Mouse (Mus musculus) spleen, adult 12 weeks (tissue): ENCODE measurements at regions not wholly inside any gene's neighbourhood (a gene's known extent, or its start where the extent isn't known, plus 50 kb on each side); places are given as distances from the start of the nearest gene placed in this dataset.
"Not testable (repeated sequence)": the region's sequence is repeated elsewhere in the genome, so short reads cannot be mapped to it uniquely, and the experiment has no call there.

Experiments
- DNase-seq: peaks from one replicate; pipeline ENCODE4 v3.0.0; 2022; ENCODE audit warnings: low spot score

GRCm38 (mm10) chr5:75407686-75408085 is 167.0 kb upstream of the Kit start:
- no peak for DNase-seq

DNA sequence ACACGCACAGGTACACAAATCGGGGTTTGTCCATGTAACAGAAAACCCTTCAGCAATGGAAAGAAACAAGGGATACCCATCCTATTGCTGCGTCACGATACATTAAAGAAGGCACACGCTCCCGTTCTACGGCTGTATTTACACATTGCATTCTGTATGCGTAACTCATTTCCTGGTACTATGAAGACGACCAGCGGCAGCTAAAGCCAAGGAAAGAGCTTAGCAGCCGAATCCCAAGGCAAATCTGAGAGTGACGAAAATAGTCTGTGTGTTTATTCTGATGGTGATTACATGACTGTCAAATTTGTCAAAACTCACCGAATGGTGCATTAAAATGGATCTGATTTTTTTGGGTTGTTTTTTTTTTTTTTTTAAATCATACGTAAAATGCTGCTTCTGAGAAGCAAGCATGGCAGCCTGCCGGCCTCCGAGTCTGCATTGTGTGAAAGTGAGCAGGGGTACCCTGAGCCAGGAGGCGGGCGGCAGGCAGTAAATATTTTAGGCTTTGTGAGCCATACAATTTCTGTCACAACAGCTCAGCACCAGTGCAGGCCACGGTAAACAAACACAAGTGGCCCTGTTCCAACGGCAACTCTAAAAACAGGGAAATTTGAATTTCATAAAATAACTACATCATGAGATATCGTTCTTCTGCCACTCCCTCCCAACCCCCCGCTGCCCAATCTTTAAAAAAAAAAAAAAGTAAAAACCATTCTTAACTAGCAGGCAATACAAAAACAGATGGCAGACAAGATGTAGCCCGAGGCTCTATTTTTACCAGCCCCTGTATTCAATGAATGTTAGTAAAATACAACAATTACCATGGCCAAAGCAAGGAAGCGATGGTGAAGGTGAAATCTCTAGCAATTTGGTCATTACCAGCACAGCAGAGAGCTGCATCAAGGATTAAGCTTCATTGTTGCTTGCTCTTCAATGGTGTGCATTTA is 164.2 kb upstream of the Kit start:
- no peak for DNase-seq

GRCm38 (mm10) chr5:75419282-75419681 is 155.4 kb upstream of the Kit start:
- DNase-seq: not testable (repeated sequence)

DNA sequence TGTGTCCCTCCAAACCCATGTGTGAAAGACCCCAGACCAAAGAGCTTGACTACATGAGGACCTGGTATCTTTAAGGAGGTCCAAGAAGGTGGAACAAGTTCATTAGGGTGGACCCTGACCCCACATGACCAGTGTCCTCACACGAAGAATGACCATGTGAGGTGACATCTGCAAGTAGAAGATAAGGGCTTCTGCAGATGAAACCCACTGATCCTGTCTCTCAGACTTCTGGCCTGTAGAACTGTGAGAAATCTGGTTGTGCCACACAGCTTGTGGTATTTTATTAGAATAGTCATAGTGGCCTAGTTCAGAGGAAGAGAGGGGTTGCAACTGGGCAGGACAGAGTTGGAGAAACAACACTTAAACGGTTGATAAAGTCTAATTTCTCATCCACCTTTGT is 141.8 kb upstream of the Kit start:
- no peak for DNase-seq

GRCm38 (mm10) chr5:75437924-75438323 is 136.8 kb upstream of the Kit start:
- no peak for DNase-seq

DNA sequence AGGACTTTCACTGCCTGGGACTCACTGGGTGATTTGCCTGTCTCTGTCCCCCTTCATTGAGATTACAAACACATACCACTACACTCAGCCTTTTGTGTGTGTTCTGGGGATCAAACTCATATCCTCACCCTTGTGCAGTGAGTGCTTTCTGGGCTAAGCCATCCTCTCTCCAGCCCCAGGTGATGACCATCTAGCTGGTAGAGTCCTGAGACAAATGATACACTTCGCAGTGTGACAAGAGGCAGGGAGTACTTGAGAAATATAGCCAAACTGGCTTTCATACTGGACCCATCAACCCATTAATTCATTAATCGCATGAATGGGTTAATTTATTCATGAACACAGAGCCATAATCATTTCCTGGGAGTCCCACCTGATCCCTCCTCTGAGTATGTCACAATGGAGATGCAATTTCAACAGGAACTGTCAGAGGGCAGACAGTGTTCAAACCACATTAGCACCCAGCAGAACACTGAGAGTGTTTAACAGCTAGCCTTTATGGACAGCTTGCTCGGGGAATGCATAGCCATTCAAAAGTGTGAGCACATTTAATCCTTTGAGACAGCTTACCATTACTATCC is 130.6 kb upstream of the Kit start:
- no peak for DNase-seq

GRCm38 (mm10) chr5:75446386-75446785 is 128.3 kb upstream of the Kit start:
- DNase-seq: no peak

- no peak for DNase-seq
These were observed 124.7 kb upstream of the Kit start for GRCm38 (mm10) chr5:75449913-75450525.

DNA sequence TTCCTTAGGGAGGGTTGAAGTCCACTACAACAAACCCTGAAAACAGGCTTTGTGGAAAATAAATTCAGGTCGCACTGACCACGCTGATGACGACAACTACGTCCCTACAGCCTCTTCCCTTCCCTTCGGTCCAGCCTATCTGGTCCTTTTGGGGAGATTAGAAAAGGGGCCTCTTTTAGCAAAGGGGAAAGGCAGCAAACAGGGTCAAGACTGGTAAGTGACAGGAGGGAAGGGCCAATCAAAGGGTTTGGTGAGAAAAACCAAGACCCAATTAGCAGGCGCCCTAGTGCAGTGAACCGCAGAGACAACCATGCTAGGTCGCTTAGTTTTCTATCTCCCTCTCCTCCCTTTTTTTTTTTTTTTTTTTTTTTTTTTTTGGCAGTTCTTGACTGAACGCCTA is 124.2 kb upstream of the Kit start:
- no peak for DNase-seq

- no peak for DNase-seq
These were observed 123.6 kb upstream of the Kit start for GRCm38 (mm10) chr5:75451081-75451480.

DNA sequence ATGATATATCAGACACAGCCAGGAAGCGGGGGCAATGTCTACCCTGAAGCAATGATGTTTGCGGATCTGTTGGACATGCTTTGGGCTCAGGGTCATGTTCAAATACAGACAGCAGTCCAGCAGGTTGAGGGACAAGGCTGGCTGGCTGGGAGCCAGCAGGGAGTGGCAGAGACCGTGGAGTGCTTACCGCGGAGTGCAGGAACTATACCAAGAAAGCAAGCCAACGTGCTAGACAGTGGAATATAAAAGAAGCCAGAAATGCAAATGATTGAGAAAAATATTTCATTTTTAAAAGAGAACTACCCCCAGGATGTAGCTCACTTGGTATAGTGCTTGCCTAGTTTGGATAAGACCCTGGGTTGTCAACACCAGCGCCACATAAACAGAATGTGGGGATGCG is 123.0 kb upstream of the Kit start:
- no peak for DNase-seq

GRCm38 (mm10) chr5:75453757-75454390 is 120.8 kb upstream of the Kit start:
- no peak for DNase-seq

GRCm38 (mm10) chr5:75454961-75455541 is 119.7 kb upstream of the Kit start:
- no peak for DNase-seq

- DNase-seq: no peak
These were observed 117.3 kb upstream of the Kit start for GRCm38 (mm10) chr5:75457403-75457802.

DNA sequence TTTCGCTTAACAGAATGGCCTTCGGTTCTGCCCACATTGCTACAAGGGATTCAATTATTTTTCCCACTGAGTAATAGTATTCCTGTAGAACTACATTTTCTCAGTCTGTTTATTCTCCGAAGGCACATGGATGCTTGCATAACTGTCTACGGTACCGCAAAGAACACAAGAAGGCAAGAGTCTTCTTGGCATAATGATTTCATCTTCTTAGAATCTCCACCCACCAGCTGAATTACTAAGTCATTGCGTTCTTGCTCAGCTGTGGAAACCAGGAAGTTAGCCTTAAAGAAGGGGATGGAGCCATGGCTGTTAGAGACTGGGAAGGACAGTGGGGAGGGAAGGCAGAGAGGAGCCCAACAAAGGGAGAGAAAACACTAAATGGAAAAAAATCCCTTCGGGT is 116.4 kb upstream of the Kit start:
- no peak for DNase-seq

GRCm38 (mm10) chr5:75459758-75460354 is 114.9 kb upstream of the Kit start:
- DNase-seq: no peak

GRCm38 (mm10) chr5:75460414-75461025 is 114.2 kb upstream of the Kit start:
- peak; percentile 2 for DNase-seq

DNA sequence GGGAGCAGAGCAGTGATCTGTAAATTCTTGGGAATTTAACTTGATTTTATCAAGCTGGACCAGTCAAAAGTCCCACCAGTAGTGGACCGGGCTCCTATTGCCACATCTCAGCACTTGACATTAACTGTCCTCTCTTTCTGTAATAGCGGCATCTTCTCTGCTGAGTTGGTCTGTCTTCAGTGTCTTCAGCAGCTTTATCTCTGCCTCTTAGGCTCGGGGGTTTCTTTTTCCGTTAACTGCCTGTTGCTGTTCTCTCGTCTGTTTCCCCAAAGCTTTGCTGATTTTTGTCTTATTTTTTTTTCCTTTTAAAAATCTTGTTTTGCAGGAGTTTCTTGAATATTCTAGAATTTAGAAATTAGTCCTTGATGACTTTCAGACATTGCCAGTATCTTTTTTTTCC is 113.3 kb upstream of the Kit start:
- DNase-seq: no peak

- no peak for DNase-seq
These were observed 111.1 kb upstream of the Kit start for GRCm38 (mm10) chr5:75463591-75463990.

- DNase-seq: no peak
These were observed 109.0 kb upstream of the Kit start for GRCm38 (mm10) chr5:75465701-75466100.

DNA sequence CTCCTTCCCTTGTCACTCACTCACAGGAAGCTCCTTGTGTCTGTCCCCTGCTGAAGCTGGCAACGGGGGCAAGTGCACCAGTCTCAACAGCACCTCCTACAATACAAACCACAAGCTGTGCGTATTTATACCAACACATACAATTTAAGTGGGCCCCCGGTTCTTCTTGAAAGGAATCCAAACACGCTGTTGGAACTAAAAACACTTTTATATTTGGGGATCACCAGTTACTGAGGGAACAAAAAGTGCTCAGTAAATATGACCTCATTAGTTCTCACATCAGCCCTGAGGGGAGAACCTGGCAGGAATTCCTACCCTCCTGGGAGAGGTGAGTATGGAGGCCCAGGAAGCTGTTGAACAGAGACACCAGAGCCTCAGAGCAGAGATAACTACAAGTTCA is 107.8 kb upstream of the Kit start:
- no peak for DNase-seq
